Mouse (Mus musculus) heart, embryonic 11.5 days (tissue): ENCODE results near the gene Spats2. TPM values are rescaled to one million over a fixed set of nuclear protein-coding genes. Genes with fewer than 3 reads are reported as not detected.

Source experiments
- ATAC-seq: fragments of 200-750 bp; cut with Nextera tagmentation; replicated peaks from 2 replicates; pipeline ENCODE4 v1.8.0; 2017; ENCODE audit warnings: moderate library complexity; ENCODE audit not compliant: insufficient number of reproducible peaks, low FRiP score, low TSS enrichment
- H3K27ac ChIP-seq: fragments of 300-500 bp; sonication (generic); 2 replicates; pipeline ENCODE4 v1.5.1; 2014; ENCODE audit warnings: mild to moderate bottlenecking, low read depth, low read length
- H3K27me3 ChIP-seq: fragments of 300-500 bp; sonication (generic); 2 replicates; pipeline ENCODE4 v1.6.1; 2014; ENCODE audit warnings: mild to moderate bottlenecking, low read length, mixed read lengths; ENCODE audit not compliant: control insufficient read depth, insufficient read depth
- H3K36me3 ChIP-seq: fragments of 300-500 bp; sonication (generic); 2 replicates; pipeline ENCODE4 v1.6.1; 2014; ENCODE audit warnings: mild to moderate bottlenecking, low read length, moderate library complexity, mixed read lengths; ENCODE audit not compliant: control insufficient read depth, insufficient read depth
- H3K4me1 ChIP-seq: fragments of 300-500 bp; sonication (generic); 2 replicates; pipeline ENCODE4 v1.6.1; 2014; ENCODE audit warnings: low read length; ENCODE audit not compliant: control insufficient read depth, insufficient read depth
- H3K4me2 ChIP-seq: fragments of 300-500 bp; sonication (generic); 2 replicates; pipeline ENCODE4 v1.6.1; 2014; ENCODE audit warnings: mild to moderate bottlenecking, moderate library complexity
- H3K4me3 ChIP-seq: fragments of 300-500 bp; sonication (generic); 2 replicates; pipeline ENCODE4 v1.5.1; 2014; ENCODE audit warnings: low read depth, low read length
- H3K9ac ChIP-seq: fragments of 300-500 bp; sonication (generic); 2 replicates; pipeline ENCODE4 v1.6.1; 2014; ENCODE audit warnings: mild to moderate bottlenecking, low read depth, low read length, moderate library complexity
- H3K9me3 ChIP-seq: fragments of 300-500 bp; sonication (generic); replicated peaks from 2 replicates; pipeline ENCODE4 v1.6.1; 2016; ENCODE audit warnings: low read length; ENCODE audit not compliant: control insufficient read depth
- WGBS: fragments of 180-500 bp; shearing (Covaris S2); extraction: QIAGEN DNeasy Blood & Tissue Kit; methylation state at CpG from one replicate; pipeline ENCODE4 v1.1.7; 2014; ENCODE audit not compliant: insufficient replicate concordance; 5-methylcytosine and 5-hydroxymethylcytosine counted together
- polyA plus RNA-seq: library from polyadenylated mRNA; unstranded; fragments of >200 nt; fragmentation: Nextera tagmentation; extraction: Ambion mirVana; gene quantifications from 2 replicates; pipeline ENCODE4 v1.2.1, GENCODE M21; 2014

Gene Spats2
- polyA plus RNA-seq, 1 experiment from 2014 or later = 45.2 TPM

DNA sequence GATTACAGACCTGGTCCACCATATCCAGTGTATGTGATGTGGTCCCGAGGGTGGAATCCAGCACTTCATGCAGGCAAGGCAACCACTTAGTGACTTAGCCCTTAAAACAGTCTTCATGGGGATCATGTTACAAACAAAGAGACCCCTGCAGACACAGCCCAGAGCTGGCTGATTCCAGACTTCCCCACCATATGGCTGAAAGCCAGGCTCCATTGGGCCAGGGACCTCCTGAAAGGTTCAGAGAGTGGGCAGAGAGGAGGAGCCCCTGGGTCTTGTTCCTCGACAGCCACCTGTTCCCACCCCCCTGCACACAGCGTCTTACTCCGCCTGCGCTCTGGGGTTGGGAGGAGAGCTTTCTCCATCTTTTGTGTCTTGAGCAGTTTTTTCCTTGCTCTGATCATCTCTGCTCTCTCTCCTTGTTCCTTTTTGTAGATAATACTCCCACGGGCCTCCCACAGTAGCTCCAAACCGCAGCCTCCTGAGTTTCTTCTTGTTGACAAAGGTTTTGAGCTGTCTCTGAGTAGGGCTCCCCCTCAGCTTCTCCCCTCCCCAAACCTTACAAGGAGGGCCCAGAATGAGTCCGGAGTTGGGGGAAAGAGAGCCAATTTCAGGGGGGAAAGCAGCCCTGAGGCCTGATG is 95.7 kb downstream of the Spats2 start:
- Histone ChIP-seq H3K9ac (no peak overlapping the region), H3K9me3 (no peaks in the 10 kb centered on the region), H3K36me3 (no peaks in the 10 kb centered on the region), H3K4me2 (no peak overlapping the region), H3K27me3 (peaks cover 68% of the 10 kb centered on the region), H3K4me1 (peaks cover 28% of the 10 kb centered on the region), H3K4me3 (no peak overlapping the region), H3K27ac (no peak overlapping the region)
- no peak for ATAC-seq
- WGBS = 10% methylated on average over 8 of the region's 8 CpGs

DNA sequence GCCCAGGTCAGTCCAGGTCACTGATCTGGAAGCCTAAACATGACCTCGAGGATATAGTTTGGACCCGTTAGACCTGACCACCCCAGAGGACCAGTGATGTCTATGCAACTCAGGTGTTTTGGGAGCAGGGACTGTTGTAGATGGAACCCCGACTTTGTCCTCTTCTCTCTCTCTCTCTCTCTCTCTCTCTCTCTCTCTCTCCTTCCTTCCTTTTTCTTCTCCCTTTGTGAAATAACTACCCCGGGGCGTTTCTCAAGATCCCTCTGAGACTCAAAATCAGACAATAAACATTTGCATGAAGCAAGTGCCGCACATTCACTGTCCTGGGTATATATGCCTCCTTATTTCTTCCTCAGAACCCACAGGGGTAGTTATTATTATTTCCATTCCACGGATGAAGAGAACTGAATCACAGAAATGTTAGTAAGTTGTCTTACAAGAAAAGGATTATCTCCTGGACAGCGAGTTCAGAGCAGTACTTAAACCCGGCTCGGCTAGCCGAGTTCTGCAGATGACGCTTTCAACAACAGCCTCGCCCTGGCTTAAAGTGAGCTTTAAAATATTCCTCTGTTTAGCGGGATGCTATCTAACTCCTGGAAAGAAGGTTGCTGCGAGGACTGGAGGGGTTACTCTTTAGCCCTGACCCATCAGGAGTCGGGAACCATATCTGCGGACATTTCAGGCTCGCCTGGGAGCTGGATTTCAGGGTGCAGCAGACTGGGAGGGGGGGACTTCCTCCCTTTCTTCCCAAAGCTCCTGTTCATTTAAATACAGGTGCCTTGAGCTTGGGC is 97.3 kb downstream of the Spats2 start:
- Histone ChIP-seq H3K27ac (no peak overlapping the region), H3K9me3 (no peaks in the 10 kb centered on the region), H3K4me3 (peak overlapping the region; percentile 43), H3K4me2 (peak overlapping the region; percentile 90), H3K27me3 (peaks cover 83% of the 10 kb centered on the region), H3K36me3 (no peaks in the 10 kb centered on the region), H3K9ac (peak overlapping the region; percentile 62; the same call in 1 of the 2 replicates), H3K4me1 (peaks cover 28% of the 10 kb centered on the region)
- 9% methylated on average over 18 of the region's 18 CpGs for WGBS
- ATAC-seq = no peak

DNA sequence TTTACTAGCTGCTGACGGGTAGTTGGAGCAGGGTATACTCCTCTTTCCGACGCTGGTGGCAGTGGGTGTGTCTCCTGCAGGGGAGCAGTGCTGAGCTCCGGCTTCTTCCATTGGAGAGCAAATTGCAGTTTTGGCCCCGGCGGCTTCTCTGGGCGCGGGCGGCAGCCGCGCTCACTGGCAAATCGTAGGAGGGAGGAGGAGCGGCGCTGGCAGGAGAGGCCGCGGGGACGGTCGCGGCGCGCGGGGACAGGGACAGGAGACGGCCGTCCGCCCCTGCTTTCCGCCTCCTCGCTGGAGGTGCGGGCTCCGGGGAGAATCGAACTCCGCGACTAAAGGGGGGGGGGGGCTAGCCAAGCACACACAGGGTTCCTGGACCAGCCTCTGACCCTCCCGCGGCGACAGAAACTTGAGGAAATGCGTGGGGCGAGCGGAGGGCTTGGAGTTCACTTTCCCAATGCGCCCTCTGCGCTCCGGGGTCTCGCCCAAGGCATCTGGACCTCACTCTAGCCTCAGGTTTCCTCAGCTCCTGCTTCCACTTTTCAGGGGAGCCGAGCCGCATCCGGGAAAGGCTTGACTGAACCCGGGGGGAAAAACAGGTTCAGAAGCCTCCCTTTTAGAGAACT is 98.0 kb downstream of the Spats2 start:
- ATAC-seq = 0 out of 2 replicates have a peak, but pooled peaks have one; percentile 10
- H3K4me3 ChIP-seq = peak overlapping the region; percentile 43
- WGBS = under 1% methylated on average over 45 of the region's 46 CpGs

DNA sequence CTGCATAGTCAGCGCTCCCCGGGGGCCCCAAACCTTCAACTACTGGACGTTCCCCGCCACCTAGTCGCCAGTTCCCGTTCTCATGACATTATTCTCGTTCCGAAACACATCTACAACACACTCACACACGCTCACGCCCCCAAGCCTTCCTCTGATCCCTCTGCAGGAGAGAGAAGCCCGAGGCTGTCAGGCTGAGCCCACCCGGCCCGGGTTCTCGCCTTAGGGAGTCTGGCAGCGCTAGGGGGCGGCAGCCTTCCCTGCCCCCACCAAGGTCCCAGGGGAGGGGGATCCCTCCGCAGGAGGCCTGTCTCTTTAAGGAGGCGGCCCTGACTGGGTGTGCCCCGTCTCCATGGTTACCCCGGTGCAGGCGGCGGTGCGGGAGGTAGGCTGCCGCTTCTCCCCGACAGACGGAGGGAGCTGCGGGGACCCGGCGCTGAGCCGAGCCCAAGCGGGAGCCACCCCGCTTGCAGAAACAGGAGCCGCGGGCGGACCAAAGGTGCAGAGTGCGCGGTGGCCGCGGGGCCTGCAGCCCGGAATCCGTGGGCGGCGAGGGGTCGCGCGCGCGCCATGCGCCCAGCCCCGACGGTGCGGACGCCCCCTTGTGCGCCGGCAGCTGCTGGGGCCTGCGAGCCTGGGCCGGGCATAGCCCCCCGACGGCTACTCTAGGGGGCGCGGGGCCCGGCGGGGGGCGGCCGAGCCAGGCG is 98.6 kb downstream of the Spats2 start, which contains the start of gene Kcnh3:
TSS of gene Kcnh3 (plus strand) at position 654 of the 704 bp plus-strand sequence.
- Histone ChIP-seq H3K36me3 (no peaks in the 10 kb centered on the region), H3K9me3 (no peaks in the 10 kb centered on the region), H3K4me2 (peak within 1 kb of the TSS; percentile 90), H3K4me1 (peaks cover 28% of the 10 kb centered on the region), H3K27ac (no peak within 1 kb of the TSS), H3K9ac (peak within 1 kb of the TSS; percentile 62), H3K27me3 (peaks cover 94% of the 10 kb centered on the region), H3K4me3 (peak within 1 kb of the TSS; percentile 43)
- ATAC-seq = 0 out of 2 replicates have a peak, but pooled peaks have one; percentile 46
- under 1% methylated on average over 57 of the region's 66 CpGs for WGBS

More for the DNA sequence above, 98.0 kb downstream of the Spats2 start:
- H3K36me3 ChIP-seq = no peaks in the 10 kb centered on the region
- H3K4me2 ChIP-seq = peak overlapping the region; percentile 90
- peaks cover 28% of the 10 kb centered on the region for H3K4me1 ChIP-seq
- H3K9me3 ChIP-seq = no peaks in the 10 kb centered on the region
- peak overlapping the region; percentile 62 for H3K9ac ChIP-seq
- H3K27me3 ChIP-seq = peaks cover 88% of the 10 kb centered on the region
- no peak overlapping the region for H3K27ac ChIP-seq

DNA sequence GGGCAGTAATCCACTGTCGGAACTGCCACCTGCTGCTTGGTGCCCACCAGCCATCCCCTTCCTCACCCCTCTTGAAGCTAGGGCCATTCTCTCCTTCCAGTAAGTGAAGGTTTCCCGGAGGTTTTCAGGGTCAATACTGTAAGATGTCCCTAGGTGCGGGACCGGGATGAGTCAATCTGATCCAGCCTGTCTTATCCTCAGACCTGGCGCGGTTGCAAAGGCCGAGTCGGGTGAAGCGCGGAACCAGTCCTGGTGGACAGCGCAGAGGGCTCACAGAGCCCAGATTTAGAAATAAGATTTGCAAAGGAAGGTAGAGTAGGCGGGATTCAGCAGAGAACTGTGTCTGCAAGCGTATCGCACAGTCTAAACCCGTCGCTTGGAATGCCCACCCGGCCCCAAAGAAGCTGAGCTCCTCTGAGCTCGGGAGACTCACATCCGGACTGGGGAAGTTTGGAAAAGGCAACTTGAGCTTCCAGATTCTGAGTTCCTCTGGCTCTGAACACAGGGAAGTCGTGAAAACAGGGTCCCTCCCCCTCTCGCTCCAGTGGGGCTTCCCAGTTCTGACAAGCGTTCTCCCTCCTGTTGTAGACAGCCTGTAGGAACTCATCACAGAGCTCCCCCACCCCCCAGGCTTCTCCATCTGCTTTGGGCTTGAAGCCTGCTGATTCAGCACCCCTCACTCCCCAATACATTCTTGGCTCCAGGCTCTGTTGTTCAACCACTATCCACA is 99.5 kb downstream of the Spats2 start:
- Histone ChIP-seq H3K9ac (no peak overlapping the region), H3K4me2 (peak overlapping the region; percentile 90), H3K4me1 (peaks cover 28% of the 10 kb centered on the region), H3K27ac (no peak overlapping the region), H3K4me3 (peak overlapping the region; percentile 43), H3K36me3 (no peaks in the 10 kb centered on the region), H3K27me3 (peaks cover 93% of the 10 kb centered on the region), H3K9me3 (no peaks in the 10 kb centered on the region)
- no peak for ATAC-seq
- WGBS = 2% methylated on average over 22 of the region's 22 CpGs

DNA sequence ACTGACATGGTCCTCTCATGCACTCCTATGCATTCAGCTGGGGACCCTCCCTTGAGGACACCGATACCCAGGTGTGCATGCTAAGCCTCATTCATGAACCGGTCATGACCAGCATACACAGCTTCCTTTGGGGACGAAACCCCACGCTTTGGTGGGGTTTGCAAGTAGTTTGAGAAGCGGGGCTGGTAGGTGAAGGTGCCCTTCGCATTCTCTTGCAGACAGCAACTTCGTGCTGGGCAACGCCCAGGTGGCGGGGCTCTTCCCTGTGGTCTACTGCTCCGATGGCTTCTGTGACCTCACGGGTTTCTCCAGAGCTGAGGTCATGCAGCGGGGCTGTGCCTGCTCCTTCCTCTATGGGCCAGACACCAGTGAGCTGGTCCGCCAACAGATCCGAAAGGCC is 100.4 kb downstream of the Spats2 start:
- H3K4me3 ChIP-seq = no peak overlapping the region
- peaks cover 28% of the 10 kb centered on the region for H3K4me1 ChIP-seq
- no peak overlapping the region for H3K4me2 ChIP-seq

DNA sequence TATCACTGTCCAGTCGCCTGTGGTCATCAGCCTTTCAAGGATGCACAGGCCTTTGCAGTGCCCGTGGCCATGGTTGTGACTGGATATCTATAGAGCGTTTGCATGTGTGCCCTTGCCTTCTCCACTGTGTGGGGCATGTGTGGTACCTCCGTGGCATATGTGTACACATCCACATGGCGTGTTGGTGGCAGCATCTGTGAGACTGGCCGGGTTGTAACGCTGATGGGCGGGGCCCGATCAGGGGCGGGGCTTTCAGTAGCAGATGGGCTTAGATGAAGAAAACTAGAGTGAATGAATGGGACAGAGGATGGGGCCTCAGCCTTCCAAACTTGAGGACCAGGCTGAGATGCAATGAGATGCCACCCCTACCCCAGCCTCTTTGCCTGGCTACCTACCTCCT is 106.3 kb downstream of the Spats2 start:
- H3K36me3 ChIP-seq = no peaks in the 10 kb centered on the region
- no peak overlapping the region for H3K4me3 ChIP-seq
- H3K9me3 ChIP-seq = no peaks in the 10 kb centered on the region
- H3K4me1 ChIP-seq = peaks cover 4% of the 10 kb centered on the region; the same call in 1 of the 2 replicates
- no peak overlapping the region for H3K27ac ChIP-seq
- no peak overlapping the region for H3K4me2 ChIP-seq
- peaks cover 56% of the 10 kb centered on the region for H3K27me3 ChIP-seq
- no peak overlapping the region for H3K9ac ChIP-seq
- ATAC-seq = no peak
- 74% methylated on average over 10 of the region's 10 CpGs for WGBS

More for the DNA sequence above, 100.4 kb downstream of the Spats2 start:
- H3K9ac ChIP-seq = no peak overlapping the region
- peaks cover 93% of the 10 kb centered on the region for H3K27me3 ChIP-seq
- H3K27ac ChIP-seq = no peak overlapping the region
- ATAC-seq = no peak
- H3K9me3 ChIP-seq = no peaks in the 10 kb centered on the region
- 23% methylated on average over 14 of the region's 14 CpGs for WGBS
- no peaks in the 10 kb centered on the region for H3K36me3 ChIP-seq
